Mouse (Mus musculus) intestine, embryonic 14.5 days (tissue): ENCODE measurements around the gene Rpa2. TPM values are rescaled to one million over a fixed set of nuclear protein-coding genes. Genes with fewer than 3 reads are reported as not detected.
"Not testable (repeated sequence)": the region's sequence is repeated elsewhere in the genome, so short reads cannot be mapped to it uniquely, and the experiment has no call there.

ENCODE experiments used
- ATAC-seq: fragments of 200-750 bp; cut with Nextera tagmentation; replicated peaks from 2 replicates; pipeline ENCODE4 v1.8.0; 2017; ENCODE audit warnings: low read depth, moderate number of reproducible peaks, moderate TSS enrichment, moderate library complexity; ENCODE audit not compliant: low FRiP score, low TSS enrichment
- DNase-seq: peaks from one replicate; pipeline ENCODE4 v3.0.0-alpha.2; 2018; ENCODE audit warnings: low spot score
- H3K27ac ChIP-seq: fragments of 300-500 bp; sonication (generic); 2 replicates; pipeline ENCODE4 v1.5.1; 2014; ENCODE audit warnings: low read depth, mild to moderate bottlenecking, control low read depth
- H3K27me3 ChIP-seq: fragments of 300-500 bp; sonication (generic); replicated peaks from 2 replicates; pipeline ENCODE4 v1.6.1; 2014; ENCODE audit warnings: low read length, control low read depth; ENCODE audit not compliant: control insufficient read depth, insufficient read depth
- H3K36me3 ChIP-seq: fragments of 300-500 bp; sonication (generic); 2 replicates; pipeline ENCODE4 v1.6.1; 2014; ENCODE audit warnings: low read length, control low read depth; ENCODE audit not compliant: control insufficient read depth, insufficient read depth
- H3K4me1 ChIP-seq: fragments of 300-500 bp; sonication (generic); replicated peaks from 2 replicates; pipeline ENCODE4 v1.6.1; 2014; ENCODE audit warnings: low read length, control low read depth, mixed read lengths; ENCODE audit not compliant: control insufficient read depth, insufficient read depth
- H3K4me2 ChIP-seq: fragments of 300-500 bp; sonication (generic); 2 replicates; pipeline ENCODE4 v1.6.1; 2014; ENCODE audit warnings: low read length
- H3K4me3 ChIP-seq: fragments of 300-500 bp; sonication (generic); 2 replicates; pipeline ENCODE4 v1.5.1; 2014; ENCODE audit warnings: low read depth, low read length, control low read depth, mixed read lengths
- H3K9ac ChIP-seq: fragments of 300-500 bp; sonication (generic); 2 replicates; pipeline ENCODE4 v1.6.1; 2014; ENCODE audit warnings: mild to moderate bottlenecking, low read length
- H3K9me3 ChIP-seq: fragments of 300-500 bp; sonication (generic); 2 replicates; pipeline ENCODE4 v1.6.1; 2016; ENCODE audit warnings: low read length, control low read depth; ENCODE audit not compliant: control insufficient read depth
- WGBS: fragments of 180-500 bp; shearing (Covaris S2); extraction: QIAGEN DNeasy Blood & Tissue Kit; methylation state at CpG from one replicate; pipeline ENCODE4 v1.1.7; 2014; 5-methylcytosine and 5-hydroxymethylcytosine counted together
- polyA plus RNA-seq: library from polyadenylated mRNA; unstranded; fragments of >200 nt; fragmentation: Nextera tagmentation; extraction: Ambion mirVana; gene quantifications from 2 replicates; pipeline ENCODE4 v1.2.1, GENCODE M21; 2014

The Rpa2 gene
- polyA plus RNA-seq, 1 experiment from 2014 or later = 108 TPM

GRCm38 (mm10) chr4:132778562-132779201, 10.6 kb downstream of the Rpa2 start:
- Histone ChIP-seq H3K9ac (no peak overlapping the region), H3K4me1 (no peaks in the 10 kb centered on the region), H3K9me3 (no peaks in the 10 kb centered on the region), H3K4me2 (no peak overlapping the region), H3K27ac (no peak overlapping the region), H3K27me3 (no peaks in the 10 kb centered on the region), H3K36me3 (peaks cover 59% of the 10 kb centered on the region), H3K4me3 (no peak overlapping the region)
- WGBS = 92% methylated on average over 6 of the region's 6 CpGs
- DNase-seq (no peak), ATAC-seq (no peak)

GRCm38 (mm10) chr4:132780288-132780687, 12.2 kb downstream of the Rpa2 start:
- ATAC-seq = no peak
- Histone ChIP-seq H3K9me3 (no peaks in the 10 kb centered on the region), H3K4me2 (no peak overlapping the region), H3K4me3 (no peak overlapping the region), H3K9ac (no peak overlapping the region), H3K36me3 (peaks cover 42% of the 10 kb centered on the region), H3K27ac (no peak overlapping the region), H3K4me1 (no peaks in the 10 kb centered on the region), H3K27me3 (no peaks in the 10 kb centered on the region)
- no peak for DNase-seq
- WGBS = 85% methylated on average over 4 of the region's 4 CpGs

- no peak overlapping the region for H3K27ac ChIP-seq
- H3K27me3 ChIP-seq = no peaks in the 10 kb centered on the region
- DNase-seq (no peak), ATAC-seq (no peak)
- no peak overlapping the region for H3K4me3 ChIP-seq
- no peaks in the 10 kb centered on the region for H3K9me3 ChIP-seq
- H3K4me1 ChIP-seq = no peaks in the 10 kb centered on the region
- H3K9ac ChIP-seq = no peak overlapping the region
- H3K36me3 ChIP-seq = peaks cover 9% of the 10 kb centered on the region
- 78% methylated on average over 2 of the region's 2 CpGs for WGBS
- no peak overlapping the region for H3K4me2 ChIP-seq
Measured at GRCm38 (mm10) chr4:132783732-132784131, 15.6 kb downstream of the Rpa2 start.

GRCm38 (mm10) chr4:132785228-132785627, 17.1 kb downstream of the Rpa2 start:
- Histone ChIP-seq H3K4me1 (no peaks in the 10 kb centered on the region), H3K36me3 (no peaks in the 10 kb centered on the region), H3K9me3 (no peaks in the 10 kb centered on the region), H3K4me2 (no peak overlapping the region), H3K27ac (no peak overlapping the region), H3K4me3 (no peak overlapping the region), H3K9ac (no peak overlapping the region), H3K27me3 (no peaks in the 10 kb centered on the region)
- ATAC-seq = no peak
- DNase-seq = no peak
- WGBS = 87% methylated on average over 13 of the region's 13 CpGs

GRCm38 (mm10) chr4:132789731-132790130, 21.6 kb downstream of the Rpa2 start:
- ATAC-seq = no peak
- Histone ChIP-seq H3K27ac (no peak overlapping the region), H3K9me3 (no peaks in the 10 kb centered on the region), H3K4me1 (no peaks in the 10 kb centered on the region), H3K4me3 (no peak overlapping the region), H3K27me3 (peaks cover 6% of the 10 kb centered on the region; the same call in 1 of the 2 replicates), H3K36me3 (no peaks in the 10 kb centered on the region), H3K9ac (no peak overlapping the region), H3K4me2 (no peak overlapping the region)
- 82% methylated on average over 8 of the region's 8 CpGs for WGBS
- DNase-seq = no peak

GRCm38 (mm10) chr4:132793322-132794004, 25.3 kb downstream of the Rpa2 start:
- not testable (repeated sequence) for H3K4me2 ChIP-seq, H3K36me3 ChIP-seq, H3K27ac ChIP-seq, H3K9ac ChIP-seq, H3K4me3 ChIP-seq, H3K4me1 ChIP-seq, DNase-seq, ATAC-seq, H3K9me3 ChIP-seq
- 84% methylated on average over 8 of the region's 9 CpGs for WGBS
- H3K27me3 ChIP-seq = peaks cover 18% of the 10 kb centered on the region; the same call in 1 of the 2 replicates

GRCm38 (mm10) chr4:132794028-132794427, 25.9 kb downstream of the Rpa2 start:
- DNase-seq = no peak

GRCm38 (mm10) chr4:132794760-132795159, 26.6 kb downstream of the Rpa2 start:
- Histone ChIP-seq H3K27me3 (peaks cover 18% of the 10 kb centered on the region; the same call in 1 of the 2 replicates), H3K4me3 (no peak overlapping the region), H3K9ac (no peak overlapping the region), H3K27ac (no peak overlapping the region), H3K4me1 (0 out of 2 replicates have a peak, but pooled peaks cover 4% of the 10 kb centered on the region), H3K36me3 (no peaks in the 10 kb centered on the region), H3K4me2 (no peak overlapping the region), H3K9me3 (no peaks in the 10 kb centered on the region)
- ATAC-seq (no peak), DNase-seq (no peak)
- whole genome bisulfite sequencing = 80% methylated on average over 8 of the region's 8 CpGs

More at GRCm38 (mm10) chr4:132794028-132794427, 25.9 kb downstream of the Rpa2 start:
- Histone ChIP-seq H3K9me3 (no peaks in the 10 kb centered on the region), H3K27me3 (peaks cover 18% of the 10 kb centered on the region; the same call in 1 of the 2 replicates), H3K9ac (no peak overlapping the region), H3K27ac (no peak overlapping the region), H3K36me3 (no peaks in the 10 kb centered on the region), H3K4me1 (0 out of 2 replicates have a peak, but pooled peaks cover 4% of the 10 kb centered on the region), H3K4me2 (no peak overlapping the region), H3K4me3 (no peak overlapping the region)
- ATAC-seq = no peak
- WGBS = 66% methylated on average over 9 of the region's 9 CpGs
